10 mouse cellular contexts compared by ENCODE assay signal in genomic region chr10:66901873-66902272, GRCm38 (mm10).
DNase-seq lines count a peak whose midpoint lies in the region; ATAC-seq lines count a peak whose summit lies in the region.
"Had no signal": no experiment of that assay in that cellular context is flagged by ENCODE, and none has a peak within 500 bp of the region (broad histone marks: within the 10 kb centered on the region; RNA-seq: fewer than 3 reads in every experiment).

No protein-coding gene starts in this region.

- DNase-seq in heart, adult 11 months, result no peak
- DNase-seq in embryonic facial prominence, embryonic 10.5 days (ENCODE audit: low spot score), result peak; percentile 31
- peak; percentile 90 for DNase-seq in midbrain, embryonic 11.5 days (ENCODE audit: low spot score, missing footprints)
- DNase-seq in adipocyte (ENCODE audit: low spot score), result no peak
- no peak for DNase-seq in spleen, postnatal 4 days (ENCODE audit: low spot score in 2 of 2)
- DNase-seq in layer of hippocampus, postnatal 10 days (ENCODE audit: low spot score in 2 of 2), result no peak
- DNase-seq: lung, adult 18-20 months had no signal

- H3K4me2 ChIP-seq in heart, embryonic 11.5 days, result peak overlapping the region; percentile 59
- H3K4me2 ChIP-seq in hindbrain, embryonic 13.5 days, result peak overlapping the region; percentile 49
- H3K4me2 ChIP-seq in midbrain, embryonic 11.5 days, result peak overlapping the region; percentile 40

- WGBS in heart, embryonic 11.5 days (ENCODE audit: insufficient replicate concordance), result 6% methylated on average over 9 of the region's 9 CpGs
- WGBS in embryonic facial prominence, embryonic 10.5 days, result 2% methylated on average over 9 of the region's 9 CpGs
- 2% methylated on average over 9 of the region's 9 CpGs for WGBS in hindbrain, embryonic 13.5 days
- 1% methylated on average over 9 of the region's 9 CpGs for WGBS in midbrain, embryonic 11.5 days

- ATAC-seq in heart, embryonic 11.5 days (replicated peaks; ENCODE audit: insufficient number of reproducible peaks, low FRiP score, low TSS enrichment), result no peak; the same call in 1 of the 2 replicates
- peak; percentile 34; the same call in 1 of the 2 replicates for ATAC-seq in hindbrain, embryonic 13.5 days (ENCODE audit: low FRiP score)
- peak; percentile 68 for ATAC-seq in midbrain, embryonic 11.5 days (ENCODE audit: low FRiP score)

- no peaks in the 10 kb centered on the region for H3K27me3 ChIP-seq in heart, embryonic 11.5 days (ENCODE audit: control insufficient read depth, insufficient read depth, low read length)
- peaks cover 10% of the 10 kb centered on the region for H3K27me3 ChIP-seq in embryonic facial prominence, embryonic 10.5 days (replicated peaks; ENCODE audit: low read depth, poor library complexity, severe bottlenecking)
- no peaks in the 10 kb centered on the region for H3K27me3 ChIP-seq in hindbrain, embryonic 13.5 days
- no peaks in the 10 kb centered on the region for H3K27me3 ChIP-seq in midbrain, embryonic 11.5 days (ENCODE audit: control insufficient read depth, insufficient read depth, low read length)
- H3K27me3 ChIP-seq: CH12.LX had no signal

- peak overlapping the region; percentile 50 for H3K9ac ChIP-seq in heart, embryonic 11.5 days (ENCODE audit: low read depth, low read length)
- H3K9ac ChIP-seq in hindbrain, embryonic 13.5 days, result peak overlapping the region; percentile 49
- peak overlapping the region; percentile 4; the same call in 1 of the 2 replicates for H3K9ac ChIP-seq in midbrain, embryonic 11.5 days (ENCODE audit: low read length)

- peaks cover 7% of the 10 kb centered on the region; the same call in 1 of the 2 replicates for H3K4me1 ChIP-seq in heart, embryonic 11.5 days (ENCODE audit: control insufficient read depth, insufficient read depth, low read length)
- H3K4me1 ChIP-seq in embryonic facial prominence, embryonic 10.5 days, result peaks cover 19% of the 10 kb centered on the region
- peaks cover 24% of the 10 kb centered on the region for H3K4me1 ChIP-seq in hindbrain, embryonic 13.5 days (replicated peaks)
- H3K4me1 ChIP-seq in midbrain, embryonic 11.5 days (ENCODE audit: control insufficient read depth, insufficient read depth, low read length), result peaks cover 10% of the 10 kb centered on the region; the same call in 1 of the 2 replicates

- peak overlapping the region; percentile 29 for H3K4me3 ChIP-seq in heart, embryonic 11.5 days (ENCODE audit: low read depth, low read length)
- peak overlapping the region; percentile 50 for H3K4me3 ChIP-seq in embryonic facial prominence, embryonic 10.5 days
- H3K4me3 ChIP-seq in hindbrain, embryonic 13.5 days, result peak overlapping the region; percentile 24
- H3K4me3 ChIP-seq in midbrain, embryonic 11.5 days (ENCODE audit: low read depth, low read length), result peak overlapping the region; percentile 12; the same call in 1 of the 2 replicates

- H3K36me3 ChIP-seq in heart, embryonic 11.5 days (ENCODE audit: control insufficient read depth, insufficient read depth, low read length), result no peaks in the 10 kb centered on the region
- H3K36me3 ChIP-seq in embryonic facial prominence, embryonic 10.5 days (replicated peaks), result no peaks in the 10 kb centered on the region
- H3K36me3 ChIP-seq in hindbrain, embryonic 13.5 days, result no peaks in the 10 kb centered on the region
- no peaks in the 10 kb centered on the region for H3K36me3 ChIP-seq in midbrain, embryonic 11.5 days (ENCODE audit: control insufficient read depth, insufficient read depth, low read length)

- H3K27ac ChIP-seq in heart, embryonic 11.5 days (ENCODE audit: low read depth, low read length), result no peak overlapping the region
- peak overlapping the region; percentile 75 for H3K27ac ChIP-seq in embryonic facial prominence, embryonic 10.5 days (replicated peaks)
- H3K27ac ChIP-seq in hindbrain, embryonic 13.5 days, result no peak overlapping the region
- H3K27ac ChIP-seq in midbrain, embryonic 11.5 days (ENCODE audit: low read depth, low read length), result no peak overlapping the region

- no peaks in the 10 kb centered on the region for H3K9me3 ChIP-seq in heart, embryonic 11.5 days (replicated peaks; ENCODE audit: control insufficient read depth, low read length)
- H3K9me3 ChIP-seq in embryonic facial prominence, embryonic 10.5 days, result no peaks in the 10 kb centered on the region
- H3K9me3 ChIP-seq in hindbrain, embryonic 13.5 days, result no peaks in the 10 kb centered on the region
- H3K9me3 ChIP-seq in midbrain, embryonic 11.5 days (ENCODE audit: control insufficient read depth, low read length), result no peaks in the 10 kb centered on the region

Comparison
In these comparisons a context has a peak if more than half of its experiments do, and no peak if none do; other contexts are left out.
1. DNase-seq: peak in embryonic facial prominence, embryonic 10.5 days (single experiment) and midbrain, embryonic 11.5 days (single experiment); none in heart, adult 11 months (single experiment), adipocyte (single experiment), spleen, postnatal 4 days (0 of 2) and layer of hippocampus, postnatal 10 days (0 of 2).
2. Peak in every context shown above with its lines, with median percentiles within 50 percentile points of each other: H3K4me2 ChIP-seq, H3K4me3 ChIP-seq and H3K9ac ChIP-seq.